Mouse (Mus musculus) bone marrow, adult 2 months (tissue): Measurements from ENCODE around the gene Nectin4. TPM values are rescaled to one million over a fixed set of nuclear protein-coding genes. Genes with fewer than 3 reads are reported as not detected.

Experiments
- H3K27ac ChIP-seq: fragments of 200-500 bp; 2 replicates; pipeline ENCODE4 v1.5.1; 2012; ENCODE audit warnings: low read depth, mild to moderate bottlenecking, control low read depth, inconsistent platforms, low read length; ENCODE audit not compliant: control insufficient read depth, poor library complexity, insufficient read depth
- H3K4me1 ChIP-seq: fragments of 200-500 bp; 2 replicates; pipeline ENCODE4 v1.6.1; 2011; ENCODE audit warnings: low read length; ENCODE audit not compliant: control insufficient read depth, insufficient read depth
- H3K4me3 ChIP-seq: fragments of 200-500 bp; replicated peaks from 2 replicates; pipeline ENCODE3; 2011; ENCODE audit warnings: mild to moderate bottlenecking, low read depth, low read length, control low read depth; ENCODE audit not compliant: control insufficient read depth
- CTCF ChIP-seq: fragments of 200-500 bp; IDR thresholded peaks from 2 replicates; pipeline ENCODE4 v1.5.1; 2011; ENCODE audit warnings: low read length, control low read depth; ENCODE audit not compliant: control insufficient read depth, insufficient read depth
- POLR2A ChIP-seq: fragments of 200-500 bp; IDR thresholded peaks from 2 replicates; pipeline ENCODE4 v1.6.1; 2011; ENCODE audit warnings: low read depth, mild to moderate bottlenecking, control low read depth, low read length, borderline replicate concordance; ENCODE audit not compliant: control insufficient read depth
- WGBS: fragments of 180-500 bp; shearing (Covaris S2); methylation state at CpG from one replicate; pipeline ENCODE4 v1.1.7; 2018; 5-methylcytosine and 5-hydroxymethylcytosine counted together
- polyA plus RNA-seq: library from polyadenylated mRNA; stranded (reverse); fragments of >200 nt; gene quantifications from 2 replicates; pipeline ENCODE4 v1.2.4, GENCODE M21; 2011; ENCODE audit warnings: low replicate concordance; ENCODE audit not compliant: missing spikeins, insufficient read depth, insufficient read length

The Nectin4 gene
- polyA plus RNA-seq, 1 experiment, result 1.1 TPM

GRCm38 (mm10) chr1:171412001-171412441 is 42.1 kb downstream of the Nectin4 start:
- under 1% methylated on average over 20 of the region's 20 CpGs for WGBS
- H3K4me3 ChIP-seq, result peak overlapping the region; percentile 73
- peaks cover 1% of the 10 kb centered on the region for H3K4me1 ChIP-seq
- peak overlapping the region; percentile 71 for H3K27ac ChIP-seq
- TF ChIP-seq POLR2A (no peak), CTCF (no peak)

- Histone ChIP-seq H3K27ac (no peak overlapping the region), H3K4me1 (peaks cover 1% of the 10 kb centered on the region), H3K4me3 (peak overlapping the region; percentile 73)
- TF ChIP-seq CTCF (no peak), POLR2A (no peak)
- 41% methylated on average over 3 of the region's 3 CpGs for WGBS
Measured at GRCm38 (mm10) chr1:171412446-171412845, 42.5 kb downstream of the Nectin4 start.

- Histone ChIP-seq H3K27ac (no peak overlapping the region), H3K4me1 (peaks cover 1% of the 10 kb centered on the region), H3K4me3 (no peak overlapping the region)
- TF ChIP-seq POLR2A (no peak), CTCF (no peak)
- WGBS, result 75% methylated on average over 8 of the region's 8 CpGs
Measured at GRCm38 (mm10) chr1:171413608-171414007, 43.7 kb downstream of the Nectin4 start.

GRCm38 (mm10) chr1:171418660-171419059 is 48.8 kb downstream of the Nectin4 start, which contains the start of gene Tstd1:
Gene Tstd1 (plus strand): TSS chr1:171418872.
- no peak for TF ChIP-seq CTCF
- TF ChIP-seq POLR2A, result no peak
- no peaks in the 10 kb centered on the region for H3K4me1 ChIP-seq
- 100% methylated on average over 5 of the region's 5 CpGs for WGBS
- no peak within 1 kb of the TSS for H3K4me3 ChIP-seq
- H3K27ac ChIP-seq, result no peak within 1 kb of the TSS

GRCm38 (mm10) chr1:171419291-171419882 is 49.5 kb downstream of the Nectin4 start:
- H3K4me1 ChIP-seq, result no peaks in the 10 kb centered on the region
- TF ChIP-seq POLR2A (no peak), CTCF (no peak)
- 85% methylated on average over 12 of the region's 12 CpGs for WGBS
- no peak overlapping the region for H3K4me3 ChIP-seq
- no peak overlapping the region for H3K27ac ChIP-seq

GRCm38 (mm10) chr1:171419905-171420304 is 50.0 kb downstream of the Nectin4 start:
- no peaks in the 10 kb centered on the region for H3K4me1 ChIP-seq
- no peak for TF ChIP-seq CTCF
- TF ChIP-seq POLR2A, result no peak
- no peak overlapping the region for H3K27ac ChIP-seq
- WGBS, result 89% methylated on average over 5 of the region's 5 CpGs
- H3K4me3 ChIP-seq, result no peak overlapping the region

- Histone ChIP-seq H3K27ac (no peak overlapping the region), H3K4me3 (no peak overlapping the region), H3K4me1 (no peaks in the 10 kb centered on the region)
- no peak for TF ChIP-seq POLR2A
- TF ChIP-seq CTCF, result no peak
- WGBS, result 70% methylated on average over 8 of the region's 8 CpGs
Measured at GRCm38 (mm10) chr1:171422504-171423095, 52.7 kb downstream of the Nectin4 start.

- no peaks in the 10 kb centered on the region for H3K4me1 ChIP-seq
- TF ChIP-seq POLR2A, result no peak
- TF ChIP-seq CTCF, result no peak
- no peak overlapping the region for H3K27ac ChIP-seq
- 74% methylated on average over 5 of the region's 5 CpGs for WGBS
- H3K4me3 ChIP-seq, result no peak overlapping the region
Measured at GRCm38 (mm10) chr1:171424638-171425037, 54.7 kb downstream of the Nectin4 start.

- 83% methylated on average over 4 of the region's 4 CpGs for WGBS
- Histone ChIP-seq H3K27ac (no peak overlapping the region), H3K4me1 (no peaks in the 10 kb centered on the region), H3K4me3 (no peak overlapping the region)
- TF ChIP-seq CTCF (no peak), POLR2A (no peak)
Measured at GRCm38 (mm10) chr1:171425126-171425525, 55.2 kb downstream of the Nectin4 start.
